Mouse (Mus musculus) bone marrow, adult 2 months (tissue): ENCODE results near the gene Gm5615. TPM values are rescaled to one million over a fixed set of nuclear protein-coding genes. Genes with fewer than 3 reads are reported as not detected.

Source experiments
- H3K27ac ChIP-seq: fragments of 200-500 bp; 2 replicates; pipeline ENCODE4 v1.5.1; 2012; ENCODE audit warnings: low read depth, mild to moderate bottlenecking, control low read depth, inconsistent platforms, low read length; ENCODE audit not compliant: control insufficient read depth, poor library complexity, insufficient read depth
- H3K4me1 ChIP-seq: fragments of 200-500 bp; 2 replicates; pipeline ENCODE4 v1.6.1; 2011; ENCODE audit warnings: low read length; ENCODE audit not compliant: control insufficient read depth, insufficient read depth
- H3K4me3 ChIP-seq: fragments of 200-500 bp; replicated peaks from 2 replicates; pipeline ENCODE3; 2011; ENCODE audit warnings: mild to moderate bottlenecking, low read depth, low read length, control low read depth; ENCODE audit not compliant: control insufficient read depth
- CTCF ChIP-seq: fragments of 200-500 bp; IDR thresholded peaks from 2 replicates; pipeline ENCODE4 v1.5.1; 2011; ENCODE audit warnings: low read length, control low read depth; ENCODE audit not compliant: control insufficient read depth, insufficient read depth
- POLR2A ChIP-seq: fragments of 200-500 bp; IDR thresholded peaks from 2 replicates; pipeline ENCODE4 v1.6.1; 2011; ENCODE audit warnings: low read depth, mild to moderate bottlenecking, control low read depth, low read length, borderline replicate concordance; ENCODE audit not compliant: control insufficient read depth
- WGBS: fragments of 180-500 bp; shearing (Covaris S2); methylation state at CpG from one replicate; pipeline ENCODE4 v1.1.7; 2018; 5-methylcytosine and 5-hydroxymethylcytosine counted together
- polyA plus RNA-seq: library from polyadenylated mRNA; stranded (reverse); fragments of >200 nt; gene quantifications from 2 replicates; pipeline ENCODE4 v1.2.4, GENCODE M21; 2011; ENCODE audit warnings: low replicate concordance; ENCODE audit not compliant: missing spikeins, insufficient read depth, insufficient read length

Gene Gm5615
- not detected in 2 replicates for polyA plus RNA-seq

DNA sequence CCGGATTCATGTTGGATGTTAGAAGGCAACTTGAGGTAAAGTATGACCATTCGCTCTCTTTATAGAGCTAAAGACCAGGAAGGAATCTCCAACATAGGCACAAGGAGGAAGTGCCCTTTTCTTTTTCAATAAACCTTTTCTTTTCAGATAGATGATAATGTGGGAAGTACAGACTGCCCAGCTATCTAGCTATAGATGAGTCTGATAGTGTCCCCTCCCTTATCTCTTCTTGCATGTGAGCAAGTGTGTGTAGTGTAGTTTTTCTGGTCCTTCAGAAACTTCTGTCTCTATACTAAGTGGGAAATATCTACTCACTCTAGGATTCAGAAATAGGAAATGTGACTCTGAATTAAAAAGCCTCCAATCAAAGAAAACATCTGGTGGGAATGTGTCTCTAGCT is at the start of gene Gm5615:
Gene Gm5615 (minus strand): TSS at position 101 of the 400 bp plus-strand sequence.
- H3K27ac ChIP-seq: no peak within 1 kb of the TSS
- WGBS: 90% methylated on average over 2 of the region's 2 CpGs
- no peak within 1 kb of the TSS for H3K4me3 ChIP-seq
- H3K4me1 ChIP-seq: no peaks in the 10 kb centered on the region
- no peak for TF ChIP-seq POLR2A
- no peak for TF ChIP-seq CTCF

DNA sequence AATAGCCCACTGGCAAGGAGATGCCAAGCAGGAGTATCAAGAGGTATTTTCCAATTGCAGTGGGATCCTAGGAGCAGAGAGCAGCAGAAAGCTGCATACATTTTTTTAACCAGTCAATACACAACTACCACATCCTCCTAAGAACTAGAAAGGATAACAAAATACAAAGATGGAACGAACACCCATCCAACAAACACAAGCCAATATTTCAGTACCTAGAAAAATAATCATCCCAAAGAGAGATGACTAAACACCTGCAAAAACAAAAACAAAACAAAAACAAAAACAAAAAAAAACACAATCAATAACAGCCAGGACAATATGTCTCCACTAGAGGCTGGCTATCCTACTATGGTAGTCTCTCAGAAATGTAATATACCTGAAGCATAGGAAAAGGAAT is 40.8 kb upstream of the Gm5615 start, which contains the start of gene Gm17689:
Gene Gm17689 (minus strand): TSS at position 101 of the 400 bp plus-strand sequence.
- Histone ChIP-seq H3K4me3 (no peak within 1 kb of the TSS), H3K4me1 (no peaks in the 10 kb centered on the region), H3K27ac (no peak within 1 kb of the TSS)
- 64% methylated on average over 1 of the region's 1 CpGs for WGBS
- TF ChIP-seq CTCF: no peak
- TF ChIP-seq POLR2A: no peak

DNA sequence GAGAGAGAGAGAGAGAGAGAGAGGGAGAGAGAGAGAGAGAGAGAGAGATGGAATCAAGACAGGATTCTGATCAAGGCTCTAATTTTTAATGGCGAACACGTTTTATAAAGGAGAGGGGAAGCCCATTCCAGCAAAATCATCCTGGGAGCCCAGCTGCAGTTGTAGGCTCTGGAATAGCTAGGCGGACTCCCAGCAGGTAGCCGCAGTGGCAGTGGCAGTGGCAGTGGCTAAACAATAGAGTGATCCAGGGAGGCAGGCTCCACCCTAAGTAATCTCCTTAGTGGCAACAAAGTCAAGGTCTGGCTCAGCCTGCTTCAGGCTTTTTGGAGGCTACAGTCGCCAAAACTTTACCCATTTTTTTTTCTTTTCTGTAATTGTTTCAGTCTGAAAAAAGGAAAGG is 37.6 kb downstream of the Gm5615 start:
- TF ChIP-seq POLR2A (no peak), CTCF (no peak)
- H3K4me1 ChIP-seq: no peaks in the 10 kb centered on the region
- no peak overlapping the region for H3K27ac ChIP-seq
- no peak overlapping the region for H3K4me3 ChIP-seq
- WGBS: 76% methylated on average over 5 of the region's 5 CpGs

DNA sequence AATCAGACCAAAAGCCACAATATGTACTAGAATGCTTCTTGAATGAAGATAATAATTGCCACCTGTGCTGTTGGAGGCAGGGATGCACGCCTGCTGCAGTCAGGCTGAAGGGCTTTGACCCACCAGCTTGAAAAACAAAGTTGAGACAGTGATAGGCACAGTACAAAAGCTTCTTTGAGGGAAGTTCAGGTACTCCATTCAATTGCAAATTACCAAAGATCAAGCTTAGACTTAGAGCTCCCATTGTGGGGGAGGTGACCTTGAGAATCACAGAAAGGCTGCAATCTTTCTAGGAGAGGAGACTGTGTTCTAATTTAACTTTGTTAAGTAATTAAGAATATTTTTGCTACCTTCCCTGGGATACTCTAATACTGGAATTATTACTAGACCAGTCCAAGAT is 45.9 kb downstream of the Gm5615 start:
- H3K27ac ChIP-seq: no peak overlapping the region
- WGBS: 49% methylated on average over 1 of the region's 1 CpGs
- no peak for TF ChIP-seq POLR2A
- TF ChIP-seq CTCF: no peak
- no peak overlapping the region for H3K4me3 ChIP-seq
- H3K4me1 ChIP-seq: no peaks in the 10 kb centered on the region

DNA sequence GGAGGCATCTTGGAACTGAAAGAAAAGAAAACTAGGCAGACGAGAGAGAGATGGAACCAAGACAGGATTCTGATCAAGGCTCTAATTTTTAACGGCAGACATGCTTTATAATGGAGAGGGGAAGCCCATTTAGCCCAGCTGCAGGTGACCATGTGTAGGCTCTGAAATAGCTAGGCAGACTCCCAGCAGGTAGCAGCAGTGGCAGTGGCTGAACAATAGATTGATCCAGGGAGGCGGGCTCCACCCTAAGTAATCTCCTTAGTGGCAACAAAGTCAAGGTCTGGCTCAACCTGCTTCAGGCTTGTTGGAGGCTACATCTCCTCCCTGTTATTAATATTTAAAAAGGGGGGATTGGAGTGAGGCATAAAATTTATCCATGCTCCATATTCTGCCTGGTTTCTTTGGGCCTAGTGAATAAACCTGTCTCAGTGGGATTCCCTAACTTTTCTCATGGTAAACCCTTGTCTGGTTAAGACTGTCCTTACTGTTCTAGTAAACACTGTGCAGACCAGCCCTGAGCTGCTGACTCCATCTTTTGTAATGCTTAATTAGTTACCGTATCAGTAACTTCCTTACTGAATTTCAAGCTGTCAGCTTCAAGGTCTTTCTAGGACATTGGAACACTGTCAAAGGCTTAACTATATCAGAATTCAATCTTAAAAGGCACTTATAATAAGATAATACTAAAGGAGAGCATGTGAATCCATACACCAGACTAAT is 47.1 kb downstream of the Gm5615 start:
- Histone ChIP-seq H3K27ac (no peak overlapping the region), H3K4me1 (no peaks in the 10 kb centered on the region), H3K4me3 (no peak overlapping the region)
- TF ChIP-seq POLR2A: no peak
- TF ChIP-seq CTCF: no peak
- 86% methylated on average over 4 of the region's 4 CpGs for WGBS

Other genes with a start within 250 kb of the Gm5615 start
- gene Gm7257, start 110.1 kb downstream of the Gm5615 start, polyA plus RNA-seq: not detected in 2 replicates
- not detected in 2 replicates for gene Gm9513, start 66.3 kb downstream of the Gm5615 start, polyA plus RNA-seq
- not detected in 2 replicates for gene Gm17689, start 40.7 kb upstream of the Gm5615 start, polyA plus RNA-seq
- gene A630095E13Rik, start 101.4 kb upstream of the Gm5615 start, polyA plus RNA-seq: not detected in 2 replicates
- not detected in 2 replicates for gene Acrv1, start 151.3 kb upstream of the Gm5615 start, polyA plus RNA-seq
- gene Chek1, start 185.1 kb upstream of the Gm5615 start, polyA plus RNA-seq: 19.0 and 43.8 TPM in 2 replicates
- gene Stt3a, start 225.7 kb upstream of the Gm5615 start, polyA plus RNA-seq: 18.4 and 76.7 TPM in 2 replicates